Mouse (Mus musculus): ENCODE results near the gene Kdm5b. TPM values are rescaled to one million over a fixed set of nuclear protein-coding genes. Genes with fewer than 3 reads are reported as not detected.

Gene Kdm5b
- polyA plus RNA-seq, 1 experiment from 2014 or later = 28.9 TPM

GRCm38 (mm10) chr1:134682460-134682859 lies 122.5 kb downstream of the Kdm5b start:
- H3K4me1 ChIP-seq = no peaks in the 10 kb centered on the region
- H3K9ac ChIP-seq = no peak overlapping the region
- whole genome bisulfite sequencing = 37% methylated on average over 9 of the region's 9 CpGs
- no peaks in the 10 kb centered on the region for H3K9me3 ChIP-seq
- no peak overlapping the region for H3K4me2 ChIP-seq
- peaks cover 24% of the 10 kb centered on the region for H3K27me3 ChIP-seq (replicated peaks)
- H3K27ac ChIP-seq (replicated peaks) = no peak overlapping the region
- H3K4me3 ChIP-seq = no peak overlapping the region
- H3K36me3 ChIP-seq = no peaks in the 10 kb centered on the region
- ATAC-seq (ENCODE audit: extremely low read depth, insufficient number of reproducible peaks, low FRiP score, low TSS enrichment) = no peak

Other genes with a start within 250 kb of the Kdm5b start
- 10.9 and 12.6 TPM in 2 replicates for gene Ppfia4, start 227.2 kb upstream of the Kdm5b start, polyA plus RNA-seq (2015; fragmentation: Nextera tagmentation; extraction: Ambion mirVana)
- 54.0 and 63.0 TPM in 2 replicates for gene Tmem183a, start 198.2 kb upstream of the Kdm5b start, polyA plus RNA-seq (2015; fragmentation: Nextera tagmentation; extraction: Ambion mirVana)
- not detected in 2 replicates for gene 4933406M09Rik, start 174.2 kb upstream of the Kdm5b start, polyA plus RNA-seq (2015; fragmentation: Nextera tagmentation; extraction: Ambion mirVana)
- 37.8 and 44.7 TPM in 2 replicates for gene Cyb5r1, start 154.6 kb upstream of the Kdm5b start, polyA plus RNA-seq (2015; fragmentation: Nextera tagmentation; extraction: Ambion mirVana)
- 133 and 134 TPM in 2 replicates for gene Adipor1, start 144.8 kb upstream of the Kdm5b start, polyA plus RNA-seq (2015; fragmentation: Nextera tagmentation; extraction: Ambion mirVana)
- gene Klhl12, start 104.6 kb upstream of the Kdm5b start, polyA plus RNA-seq (2015; fragmentation: Nextera tagmentation; extraction: Ambion mirVana) = 15.9 and 19.9 TPM in 2 replicates
- 28.5 and 29.2 TPM in 2 replicates for gene Rabif, start 65.5 kb upstream of the Kdm5b start, polyA plus RNA-seq (2015; fragmentation: Nextera tagmentation; extraction: Ambion mirVana)
- not detected in 2 replicates for gene Mgat4e, start 10.5 kb upstream of the Kdm5b start, polyA plus RNA-seq (2015; fragmentation: Nextera tagmentation; extraction: Ambion mirVana)
- gene Syt2, start 86.5 kb downstream of the Kdm5b start, polyA plus RNA-seq (2015; fragmentation: Nextera tagmentation; extraction: Ambion mirVana) = 0.08 and 0.20 TPM in 2 replicates